Mouse (Mus musculus): ENCODE data around the gene Cdc42bpg. TPM values are rescaled to one million over a fixed set of nuclear protein-coding genes. Genes with fewer than 3 reads are reported as not detected.
"Not testable (repeated sequence)": the region's sequence is repeated elsewhere in the genome, so short reads cannot be mapped to it uniquely, and the experiment has no call there.

Gene Cdc42bpg
- polyA plus RNA-seq, 1 experiment = 2.4 TPM

DNA sequence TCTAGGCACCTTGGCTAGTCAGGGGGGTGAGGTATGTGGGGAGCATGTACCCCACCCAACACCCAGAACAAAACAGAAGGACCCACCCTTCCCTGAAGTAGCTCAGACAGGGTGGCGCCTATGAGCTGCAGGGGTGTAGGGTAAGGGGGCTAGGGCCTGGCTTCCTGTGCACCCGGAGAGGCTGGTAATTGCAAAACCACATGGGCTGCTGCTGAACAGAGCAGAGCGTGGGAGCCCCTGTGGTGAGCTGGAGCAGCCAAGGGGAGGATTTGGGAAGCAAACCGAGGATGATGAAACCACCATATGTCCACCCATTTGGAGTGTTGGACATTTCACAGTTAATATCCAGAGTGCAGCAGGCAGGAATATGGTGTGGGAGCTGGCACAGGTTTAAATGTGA lies 3.7 kb upstream of the Cdc42bpg start:
- no peak overlapping the region for H3K4me3 ChIP-seq (ENCODE audit: insufficient read depth, low read length)
- no peak overlapping the region for H3K27ac ChIP-seq (ENCODE audit: insufficient read depth, low read length)
- H3K4me1 ChIP-seq (ENCODE audit: control insufficient read depth, insufficient read depth, low read length) = no peaks in the 10 kb centered on the region
- no peak for TF ChIP-seq CTCF (IDR thresholded peaks at IDR 0.05; ENCODE audit: extremely low read depth, insufficient read depth, low read length)
- TF ChIP-seq POLR2A (IDR thresholded peaks at IDR 0.05; ENCODE audit: extremely low read depth, insufficient read depth, low read length) = no peak

DNA sequence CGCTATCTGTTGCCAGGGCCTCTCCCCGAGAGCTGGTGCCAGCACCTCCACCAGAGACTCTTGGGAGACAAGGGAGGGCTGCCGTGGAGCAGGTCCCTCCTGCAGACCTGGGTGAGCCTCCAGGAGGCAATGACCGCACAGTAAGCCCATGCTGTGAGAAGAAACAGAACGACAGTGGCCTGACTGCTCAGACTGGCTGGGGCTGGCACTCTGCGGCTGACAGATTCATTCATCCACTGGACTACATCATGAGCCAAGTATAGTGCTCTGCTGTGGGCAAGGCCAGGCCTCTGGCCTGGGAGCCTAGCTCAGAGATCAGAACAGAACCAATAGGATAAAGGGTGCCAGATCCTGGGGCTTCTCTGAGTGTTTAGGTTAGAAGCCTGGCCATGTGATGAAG lies 2.4 kb upstream of the Cdc42bpg start:
- H3K4me3 ChIP-seq (ENCODE audit: insufficient read depth, low read length) = no peak overlapping the region
- no peaks in the 10 kb centered on the region for H3K4me1 ChIP-seq (ENCODE audit: control insufficient read depth, insufficient read depth, low read length)
- TF ChIP-seq POLR2A (IDR thresholded peaks at IDR 0.05; ENCODE audit: extremely low read depth, insufficient read depth, low read length) (no peak), CTCF (IDR thresholded peaks at IDR 0.05; ENCODE audit: extremely low read depth, insufficient read depth, low read length) (no peak)
- no peak overlapping the region for H3K27ac ChIP-seq (ENCODE audit: insufficient read depth, low read length)

DNA sequence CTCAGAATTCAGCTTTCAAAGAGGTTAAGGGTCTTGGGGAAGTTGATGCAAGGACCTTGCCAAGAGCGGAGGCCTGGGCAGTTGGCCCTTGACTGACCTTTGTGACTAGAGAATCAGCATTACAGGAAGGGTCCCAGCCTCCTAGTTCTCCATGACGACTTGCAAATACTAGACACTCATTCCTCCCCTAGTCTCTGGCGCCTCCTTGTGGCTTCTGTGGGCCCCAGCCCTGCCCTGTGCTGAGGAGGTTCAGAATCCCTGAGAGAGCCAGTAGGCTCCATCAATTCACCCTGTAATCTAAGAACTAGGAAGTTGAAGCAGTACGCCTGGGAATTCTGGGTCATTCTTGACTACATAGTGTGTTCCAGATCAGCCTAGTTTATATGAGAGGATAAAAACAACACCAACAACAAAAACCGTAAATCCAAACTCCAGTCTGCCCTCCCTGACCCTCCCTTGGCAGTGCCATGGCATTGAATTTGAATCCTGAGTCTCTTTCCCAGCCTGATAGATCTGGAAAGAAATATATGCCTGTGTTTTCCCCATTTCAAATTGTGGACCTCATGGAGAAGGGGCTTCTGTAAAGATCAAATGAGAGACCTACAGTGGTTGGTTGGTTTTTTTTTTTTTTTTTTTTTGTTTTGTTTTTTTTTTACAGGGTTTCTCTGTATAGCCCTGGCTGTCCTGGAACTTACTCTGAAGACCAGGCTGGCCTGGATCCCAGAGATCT lies 1.3 kb upstream of the Cdc42bpg start:
- TF ChIP-seq POLR2A (IDR thresholded peaks at IDR 0.05; ENCODE audit: extremely low read depth, insufficient read depth, low read length) (no peak), CTCF (IDR thresholded peaks at IDR 0.05; ENCODE audit: extremely low read depth, insufficient read depth, low read length) (peak; percentile 95)
- no peaks in the 10 kb centered on the region for H3K4me1 ChIP-seq (ENCODE audit: control insufficient read depth, insufficient read depth, low read length)
- H3K4me3 ChIP-seq (ENCODE audit: insufficient read depth, low read length) = no peak overlapping the region
- no peak overlapping the region for H3K27ac ChIP-seq (ENCODE audit: insufficient read depth, low read length)

DNA sequence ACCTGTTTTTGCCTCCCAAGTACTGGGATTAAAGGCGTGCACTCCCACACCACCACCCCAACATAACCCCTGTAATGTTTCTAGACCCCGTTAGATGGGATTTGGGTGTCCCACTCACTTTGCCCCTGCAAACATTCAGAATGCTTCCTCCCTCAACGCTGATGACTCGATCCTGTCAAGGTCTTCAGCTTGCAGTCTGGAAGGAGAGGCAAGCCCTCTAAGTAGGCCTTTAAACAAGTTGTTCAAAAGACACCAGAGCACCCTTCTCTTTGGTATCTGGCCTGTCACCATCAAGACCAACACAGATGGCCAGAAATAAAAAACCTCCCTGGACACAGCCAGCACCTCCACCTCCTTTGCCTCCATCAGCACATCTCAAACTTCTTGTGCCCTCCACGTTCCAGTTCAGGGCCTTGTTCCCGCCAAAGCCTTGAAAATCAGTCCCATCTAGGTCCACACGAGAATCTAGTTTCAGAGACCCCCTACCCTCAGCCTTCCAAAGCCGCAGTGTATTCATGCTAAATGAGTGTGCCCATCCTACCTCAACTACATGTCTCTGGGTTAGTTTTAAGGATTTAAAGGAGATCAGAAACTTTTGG lies 640 bp upstream of the Cdc42bpg start:
- Histone ChIP-seq H3K4me1 (ENCODE audit: control insufficient read depth, insufficient read depth, low read length) (no peaks in the 10 kb centered on the region), H3K4me3 (ENCODE audit: insufficient read depth, low read length) (no peak overlapping the region), H3K27ac (ENCODE audit: insufficient read depth, low read length) (no peak overlapping the region)
- TF ChIP-seq CTCF (IDR thresholded peaks at IDR 0.05; ENCODE audit: extremely low read depth, insufficient read depth, low read length) (no peak), POLR2A (IDR thresholded peaks at IDR 0.05; ENCODE audit: extremely low read depth, insufficient read depth, low read length) (no peak)

DNA sequence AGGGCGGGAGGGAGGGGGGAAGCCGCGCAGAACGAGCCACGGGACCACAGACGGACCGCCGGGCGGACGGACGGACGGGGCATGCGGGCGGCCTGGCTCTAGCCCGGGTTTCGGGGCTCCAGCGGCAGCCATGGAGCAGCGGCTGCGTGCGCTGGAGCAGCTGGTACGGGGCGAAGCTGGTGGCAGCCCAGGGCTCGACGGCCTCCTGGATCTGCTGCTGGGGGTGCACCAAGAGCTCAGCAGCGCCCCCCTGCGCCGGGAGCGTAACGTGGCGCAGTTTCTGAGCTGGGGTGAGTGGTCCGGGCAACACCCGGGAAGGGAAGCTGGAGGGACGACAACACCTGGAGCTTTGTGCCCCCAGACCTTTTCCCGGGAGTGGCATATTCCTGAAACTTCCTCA lies 330 bp downstream of the Cdc42bpg start:
- Histone ChIP-seq H3K4me1 (ENCODE audit: control insufficient read depth, insufficient read depth, low read length) (no peaks in the 10 kb centered on the region), H3K4me3 (ENCODE audit: insufficient read depth, low read length) (0 out of 2 replicates have a peak overlapping the region, but pooled peaks have one; percentile 11), H3K27ac (ENCODE audit: insufficient read depth, low read length) (no peak overlapping the region)
- TF ChIP-seq POLR2A (IDR thresholded peaks at IDR 0.05; ENCODE audit: extremely low read depth, insufficient read depth, low read length) = no peak
- TF ChIP-seq CTCF (IDR thresholded peaks at IDR 0.05; ENCODE audit: extremely low read depth, insufficient read depth, low read length) = peak; percentile 30; the same call in 1 of the 2 replicates

DNA sequence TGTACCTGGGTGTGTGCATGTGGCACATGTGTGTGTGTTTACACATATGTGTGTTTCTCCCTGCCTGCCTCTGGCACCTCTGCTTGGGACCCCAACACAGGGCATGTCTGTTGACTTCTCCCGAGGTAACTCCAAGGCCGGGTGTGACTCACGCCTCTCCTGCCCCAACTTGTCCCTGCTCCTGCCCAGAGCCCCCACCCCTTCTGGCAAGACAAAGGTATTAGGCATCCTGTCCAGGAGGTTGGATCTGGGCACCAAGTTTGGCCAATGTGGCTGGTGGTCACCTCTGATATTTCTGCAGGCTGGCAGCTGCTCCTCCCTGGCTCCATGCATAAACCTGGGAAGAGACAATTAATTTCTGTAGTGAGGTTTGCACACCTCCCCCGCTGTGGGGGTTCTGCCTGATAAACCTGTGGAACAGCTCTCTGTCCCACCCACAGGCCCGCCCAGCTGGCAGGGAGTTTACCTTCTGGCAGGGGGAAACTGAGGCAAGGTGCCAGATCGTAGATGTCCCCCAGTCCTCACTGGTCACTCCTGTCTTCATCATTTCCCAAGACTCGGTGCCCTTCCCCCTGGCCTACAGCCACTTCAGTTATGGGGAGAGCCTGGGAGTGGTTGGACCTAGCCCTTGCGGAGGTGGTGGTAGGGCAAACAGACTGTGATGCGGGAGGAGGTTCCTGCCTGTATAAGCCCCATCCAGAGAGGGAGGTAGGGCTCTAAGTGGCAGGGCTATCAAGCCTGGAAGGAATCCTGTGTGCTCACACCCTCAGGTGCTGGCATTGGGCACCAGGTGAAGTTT lies 1.7 kb downstream of the Cdc42bpg start:
- no peak for TF ChIP-seq POLR2A (IDR thresholded peaks at IDR 0.05; ENCODE audit: extremely low read depth, insufficient read depth, low read length)
- no peak for TF ChIP-seq CTCF (IDR thresholded peaks at IDR 0.05; ENCODE audit: extremely low read depth, insufficient read depth, low read length)
- no peak overlapping the region for H3K27ac ChIP-seq (ENCODE audit: insufficient read depth, low read length)
- H3K4me1 ChIP-seq (ENCODE audit: control insufficient read depth, insufficient read depth, low read length) = no peaks in the 10 kb centered on the region
- H3K4me3 ChIP-seq (ENCODE audit: insufficient read depth, low read length) = no peak overlapping the region

DNA sequence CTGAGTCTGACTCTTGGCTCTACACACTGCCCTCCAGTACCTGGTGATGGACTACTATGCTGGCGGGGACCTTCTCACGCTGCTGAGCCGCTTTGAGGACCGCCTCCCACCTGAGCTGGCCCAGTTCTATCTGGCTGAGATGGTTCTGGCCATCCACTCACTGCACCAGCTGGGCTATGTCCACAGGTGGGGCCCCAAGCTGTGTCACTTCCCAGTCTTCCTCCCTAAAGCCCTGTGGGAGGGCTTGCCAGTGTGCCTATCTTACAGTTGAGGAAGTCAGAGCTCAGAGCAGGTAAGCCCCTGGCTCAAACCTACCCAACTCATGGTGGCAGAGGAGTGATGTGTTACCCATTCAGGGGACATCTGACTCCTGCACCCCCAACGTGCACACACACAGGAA lies 3.9 kb downstream of the Cdc42bpg start:
- TF ChIP-seq CTCF (IDR thresholded peaks at IDR 0.05; ENCODE audit: extremely low read depth, insufficient read depth, low read length) = no peak
- TF ChIP-seq POLR2A (IDR thresholded peaks at IDR 0.05; ENCODE audit: extremely low read depth, insufficient read depth, low read length) = no peak
- H3K4me3 ChIP-seq (ENCODE audit: insufficient read depth, low read length) = no peak overlapping the region
- H3K4me1 ChIP-seq (ENCODE audit: control insufficient read depth, insufficient read depth, low read length) = no peaks in the 10 kb centered on the region
- H3K27ac ChIP-seq (ENCODE audit: insufficient read depth, low read length) = no peak overlapping the region

DNA sequence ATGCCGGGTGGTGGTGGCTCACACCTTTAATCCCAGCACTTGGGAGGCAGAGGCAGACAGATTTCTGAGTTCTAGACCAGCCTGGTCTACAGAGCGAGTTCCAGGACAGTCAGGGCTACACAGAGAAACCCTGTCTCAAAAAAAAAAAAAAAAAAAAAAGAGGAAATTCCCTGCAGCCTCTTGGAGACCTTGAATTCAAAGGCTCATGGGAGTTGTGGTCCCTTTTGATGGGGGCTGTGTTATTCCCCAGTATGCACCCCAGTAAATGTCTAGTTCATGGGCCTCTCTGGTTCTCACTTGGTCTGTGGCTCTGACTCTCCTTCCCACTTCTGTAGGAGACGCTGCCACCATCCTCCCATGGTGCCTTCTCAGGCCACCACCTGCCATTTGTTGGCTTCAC lies 5.5 kb downstream of the Cdc42bpg start:
- H3K4me1 ChIP-seq (ENCODE audit: control insufficient read depth, insufficient read depth, low read length); H3K27ac ChIP-seq (ENCODE audit: insufficient read depth, low read length); H3K4me3 ChIP-seq (ENCODE audit: insufficient read depth, low read length): not testable (repeated sequence)

DNA sequence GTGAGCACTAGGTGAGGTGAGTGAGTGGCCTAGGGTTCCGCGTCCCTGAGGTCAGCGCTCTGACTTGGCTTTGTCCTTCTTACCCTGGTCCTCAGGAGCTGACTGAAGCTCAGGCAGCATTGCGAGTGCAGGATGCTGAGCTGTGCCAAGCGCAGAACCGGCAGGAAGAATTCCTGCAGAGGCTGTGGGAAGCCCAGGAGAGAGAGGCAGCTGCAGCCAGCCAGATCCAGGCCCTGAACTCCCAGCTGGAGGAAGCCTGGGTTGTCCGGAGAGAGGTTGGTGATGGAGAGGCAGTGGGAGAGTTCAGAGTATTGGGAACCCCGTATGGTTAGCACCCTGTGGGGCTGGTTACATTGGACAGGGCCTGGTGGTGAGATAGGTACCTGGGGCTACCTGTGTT lies 7.5 kb downstream of the Cdc42bpg start:
- no peaks in the 10 kb centered on the region for H3K4me1 ChIP-seq (ENCODE audit: control insufficient read depth, insufficient read depth, low read length)
- H3K4me3 ChIP-seq (ENCODE audit: insufficient read depth, low read length) = no peak overlapping the region
- H3K27ac ChIP-seq (ENCODE audit: insufficient read depth, low read length) = no peak overlapping the region

DNA sequence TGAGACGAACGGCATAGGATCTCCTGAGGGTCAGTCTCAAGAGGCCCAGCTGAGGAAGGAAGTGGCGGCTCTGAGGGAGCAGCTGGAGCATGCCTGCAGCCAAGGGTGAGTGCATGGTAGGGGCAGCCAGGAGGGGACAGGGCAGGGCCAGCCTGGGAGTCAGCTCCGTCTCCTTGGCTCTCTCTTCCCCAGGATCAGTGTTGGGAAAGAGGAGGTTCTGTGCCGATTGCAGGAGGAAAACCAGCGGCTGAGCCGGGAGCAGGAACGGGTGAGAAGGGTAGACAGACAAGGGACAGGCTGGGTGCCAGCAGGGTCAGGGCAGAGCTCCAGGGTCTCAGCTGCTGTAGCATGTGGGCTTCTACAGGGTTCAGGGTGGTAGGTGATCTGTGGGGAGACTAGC lies 8.3 kb downstream of the Cdc42bpg start:
- no peak for TF ChIP-seq CTCF (IDR thresholded peaks at IDR 0.05; ENCODE audit: extremely low read depth, insufficient read depth, low read length)
- TF ChIP-seq POLR2A (IDR thresholded peaks at IDR 0.05; ENCODE audit: extremely low read depth, insufficient read depth, low read length) = no peak
- Histone ChIP-seq H3K27ac (ENCODE audit: insufficient read depth, low read length) (no peak overlapping the region), H3K4me1 (ENCODE audit: control insufficient read depth, insufficient read depth, low read length) (no peaks in the 10 kb centered on the region), H3K4me3 (ENCODE audit: insufficient read depth, low read length) (no peak overlapping the region)

More for the DNA sequence above, 7.5 kb downstream of the Cdc42bpg start:
- TF ChIP-seq CTCF (IDR thresholded peaks at IDR 0.05; ENCODE audit: extremely low read depth, insufficient read depth, low read length) (no peak), POLR2A (IDR thresholded peaks at IDR 0.05; ENCODE audit: extremely low read depth, insufficient read depth, low read length) (no peak)
